Mouse (Mus musculus) left cerebral cortex, postnatal 36 days (tissue): Measurements from ENCODE around the gene Gm43720. TPM values are rescaled to one million over a fixed set of nuclear protein-coding genes. Genes with fewer than 3 reads are reported as not detected.
"Not testable (repeated sequence)": the region's sequence is repeated elsewhere in the genome, so short reads cannot be mapped to it uniquely, and the experiment has no call there.

ENCODE experiments used
- DNase-seq, 2 experiments: peaks; one replicate each; pipeline ENCODE4 v3.0.0; 2021 to 2022; ENCODE audit warnings: low spot score in 2 of 2, mixed read lengths in 1 of 2
- intact Hi-C: fragments of 180-260 bp; cut with DNase I; formaldehyde crosslinking; loops from one replicate; pipeline ENCODE4 v1.15.1; 2025
- total RNA-seq, 2 experiments: library from RNA; stranded (reverse); gene quantifications; 2 replicates each; pipeline ENCODE4 v1.2.3; 2021

The Gm43720 gene
- total RNA-seq, 2 experiments from 2014 or later = not detected

DNA sequence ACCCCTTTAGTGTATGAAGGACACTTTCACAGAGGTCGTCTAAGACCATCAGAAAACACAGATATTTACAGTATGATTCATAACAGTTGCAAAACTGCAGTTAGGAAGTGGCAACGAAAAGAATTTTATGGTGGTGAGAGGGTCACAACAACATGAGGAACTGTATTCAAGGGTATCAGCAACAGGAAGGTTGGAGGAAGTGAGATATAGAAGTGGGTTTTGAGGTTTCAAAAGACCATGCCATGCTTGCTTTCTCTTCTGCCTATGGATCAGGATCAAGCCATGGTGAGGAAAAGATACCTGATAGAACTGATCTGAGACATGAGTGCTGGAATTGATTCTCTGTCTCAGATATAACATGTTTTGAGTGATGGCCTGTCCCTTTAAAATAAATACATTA is 52.4 kb downstream of the Gm43720 start:
- intact Hi-C loops = no loop called here

DNA sequence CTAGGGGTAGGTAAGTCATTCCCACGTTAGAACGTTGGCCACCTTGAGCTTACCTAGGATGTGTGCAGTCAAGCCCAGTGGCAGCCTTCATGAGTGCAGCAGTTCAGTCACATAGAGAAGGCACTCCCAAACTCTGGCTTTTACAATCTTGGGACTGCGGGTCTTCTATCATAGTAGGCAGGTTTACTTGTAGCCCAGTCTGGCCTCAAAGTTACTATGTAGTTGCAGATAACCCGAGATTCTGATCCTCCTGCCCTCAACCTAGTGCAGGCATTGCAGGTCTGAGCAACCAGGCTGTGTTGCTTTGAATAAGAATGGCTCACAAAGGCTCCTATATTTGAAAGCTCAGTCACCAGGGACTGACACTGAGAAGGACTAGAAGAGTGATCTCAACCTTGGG is 53.3 kb downstream of the Gm43720 start:
- intact Hi-C loops = no loop called here
- DNase-seq = no peak

More for the DNA sequence above, 52.4 kb downstream of the Gm43720 start:
- no peak for DNase-seq

DNA sequence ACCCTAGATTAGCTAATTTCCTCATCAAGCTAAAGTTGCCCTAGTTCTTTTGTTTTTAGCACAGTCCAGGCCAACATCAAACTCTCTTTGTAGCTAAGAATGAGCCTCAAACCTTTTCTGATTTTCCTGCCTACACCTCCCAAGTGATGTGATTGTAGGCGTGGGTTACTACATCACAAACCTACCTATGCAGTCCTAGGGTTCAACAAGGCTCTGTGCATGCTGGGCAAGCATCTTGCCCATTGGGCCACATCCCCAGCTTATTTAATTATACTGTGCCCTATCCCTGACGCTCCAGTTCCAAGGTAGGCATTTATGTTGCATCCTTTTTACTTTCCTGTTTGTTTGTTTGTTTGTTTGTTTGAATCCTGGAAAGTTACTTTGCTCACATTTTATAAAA is 54.1 kb downstream of the Gm43720 start, which contains the start of gene Nxpe5:
TSS of gene Nxpe5 (plus strand) at position 199 of the 400 bp plus-strand sequence.
- DNase-seq = no peak
- intact Hi-C loops = no loop called here

DNA sequence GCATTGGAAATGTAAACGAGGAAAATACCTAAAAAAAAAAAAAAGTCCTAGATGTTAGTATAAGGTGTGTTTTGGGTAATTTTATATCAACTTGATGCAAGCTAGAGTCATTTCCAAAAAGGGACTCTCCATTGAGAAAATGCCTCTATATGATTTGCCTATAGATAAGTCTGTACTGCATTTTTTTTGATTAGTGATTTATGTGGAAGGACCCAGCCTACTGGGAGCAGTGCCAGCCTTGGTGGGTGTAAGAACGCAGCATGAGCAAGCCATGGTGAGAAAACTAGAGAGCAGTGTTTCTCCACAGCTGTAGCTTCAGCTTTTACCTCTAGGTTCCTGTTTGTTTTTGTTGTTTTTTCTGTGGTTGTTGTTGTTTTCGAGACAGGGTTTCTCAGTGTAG is 56.5 kb downstream of the Gm43720 start:
- intact Hi-C loops = no loop called here
- DNase-seq = no peak

DNA sequence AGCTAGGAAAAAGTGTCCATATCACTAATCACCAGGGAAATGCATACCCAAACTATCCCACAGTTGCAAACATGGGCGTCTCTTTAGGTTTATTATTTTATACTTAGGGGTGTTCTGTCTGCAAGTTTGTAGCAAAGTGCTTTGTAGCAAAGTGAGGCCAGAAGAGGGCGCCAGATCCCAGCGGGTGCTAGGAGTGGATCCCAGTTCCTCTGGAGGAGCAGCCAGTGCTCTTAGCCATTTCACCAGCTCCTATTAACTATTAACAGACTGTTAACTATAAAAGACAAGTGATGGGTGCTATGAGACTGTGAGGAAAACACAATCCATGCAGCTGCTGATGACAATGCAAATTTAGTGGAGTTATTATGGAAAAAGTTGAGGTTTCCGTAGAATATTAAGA is 57.6 kb downstream of the Gm43720 start:
- intact Hi-C loops = no loop called here
- DNase-seq = peak; percentile 76

DNA sequence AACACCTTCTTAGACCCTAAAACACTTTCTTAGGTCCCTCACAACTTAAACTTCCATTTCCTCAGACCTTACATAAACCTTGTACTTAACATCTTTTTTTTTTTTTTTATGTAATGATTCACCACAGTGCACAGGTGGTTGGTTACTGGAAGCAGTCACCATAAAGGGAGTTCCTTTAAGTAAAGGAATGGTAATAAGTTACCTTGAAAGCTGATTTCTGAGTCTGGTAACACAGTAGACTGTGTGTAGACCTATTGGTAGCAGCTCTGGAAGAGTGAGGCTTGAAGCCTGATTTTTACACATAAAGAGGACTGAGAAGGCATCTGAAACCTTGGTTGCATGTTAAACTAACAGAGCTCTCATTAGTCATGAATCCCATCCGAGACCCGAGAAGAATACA is 59.9 kb downstream of the Gm43720 start:
- intact Hi-C loops = no loop called here

DNA sequence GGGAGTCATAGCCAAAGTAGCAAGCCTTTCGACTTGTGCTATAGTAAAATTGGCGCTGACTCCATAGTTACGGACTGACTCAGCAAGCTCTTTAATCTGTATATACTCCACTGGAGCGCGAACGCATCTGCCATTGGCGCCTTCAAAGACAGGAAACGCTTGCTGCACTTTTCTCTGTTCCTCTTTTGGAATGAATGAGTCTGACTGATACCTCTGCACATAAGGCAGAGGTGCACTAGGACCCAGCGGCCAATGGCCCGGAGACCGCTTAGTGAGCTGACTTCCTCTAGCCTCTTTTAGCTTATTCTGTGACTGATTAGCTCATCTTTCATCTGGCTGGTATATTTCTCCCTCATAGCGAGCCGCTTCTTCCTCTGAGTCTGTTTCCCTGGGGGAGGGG is 63.1 kb downstream of the Gm43720 start:
- DNase-seq, intact Hi-C loops: not testable (repeated sequence)

More for the DNA sequence above, 59.9 kb downstream of the Gm43720 start:
- DNase-seq = no peak

Other genes with a start within 250 kb of the Gm43720 start
- not detected for gene Smok3c, start 226.8 kb downstream of the Gm43720 start, total RNA-seq
- 10 to 100 TPM; 39.9 to 40.2 TPM for gene Zkscan1, start 194.9 kb downstream of the Gm43720 start, total RNA-seq
- gene Zscan21, start 163.1 kb downstream of the Gm43720 start, total RNA-seq = 10 to 100 TPM; 16.1 to 16.4 TPM
- 10 to 100 TPM; 12.3 to 16.2 TPM for gene Zfp113, start 124.2 kb downstream of the Gm43720 start, total RNA-seq
- 100 to 1,000 TPM; 122 to 137 TPM for gene Cops6, start 118.9 kb downstream of the Gm43720 start, total RNA-seq
- gene Ap4m1, start 108.0 kb downstream of the Gm43720 start, total RNA-seq = 10 to 100 TPM; 20.1 to 26.6 TPM
- 10 to 100 TPM; 14.3 to 15.3 TPM for gene Mcm7, start 107.5 kb downstream of the Gm43720 start, total RNA-seq
- gene Taf6, start 92.5 kb downstream of the Gm43720 start, total RNA-seq = 10 to 100 TPM; 36.1 to 41.1 TPM
- 10 to 100 TPM; 14.5 to 18.0 TPM for gene Cnpy4, start 92.5 kb downstream of the Gm43720 start, total RNA-seq
- gene Mblac1, start 85.6 kb downstream of the Gm43720 start, total RNA-seq = 10 to 100 TPM in 1 of 2 experiments, 1 to 10 TPM in 1; 8.7 to 11.6 TPM
- not detected for gene Nxpe5, start 54.1 kb downstream of the Gm43720 start, total RNA-seq
- gene Lamtor4, start 24.5 kb downstream of the Gm43720 start, total RNA-seq = 10 to 100 TPM; 53.4 to 54.3 TPM
- gene BC037034, start 15.9 kb downstream of the Gm43720 start, total RNA-seq = 10 to 100 TPM; 59.2 to 68.2 TPM
- 1 to 10 TPM; 2.3 to 3.2 TPM for gene Gal3st4, start 7.1 kb downstream of the Gm43720 start, total RNA-seq
- gene Gpc2, start within 50 bp of the Gm43720 start, total RNA-seq = 1 to 10 TPM; 1.5 to 2.6 TPM
- under 1 TPM; 0.62 to 0.77 TPM for gene Stag3, start 282 bp upstream of the Gm43720 start, total RNA-seq
- gene Pvrig, start 62.0 kb upstream of the Gm43720 start, total RNA-seq = not detected
- 10 to 100 TPM; 18.6 to 28.1 TPM for gene Zfp157, start 161.5 kb upstream of the Gm43720 start, total RNA-seq